Mouse (Mus musculus): ENCODE measurements around the gene Myl4. TPM values are rescaled to one million over a fixed set of nuclear protein-coding genes. Genes with fewer than 3 reads are reported as not detected.

The Myl4 gene
- total RNA-seq, 2 experiments from 2014 or later, result 1.2 to 5.2 TPM

DNA sequence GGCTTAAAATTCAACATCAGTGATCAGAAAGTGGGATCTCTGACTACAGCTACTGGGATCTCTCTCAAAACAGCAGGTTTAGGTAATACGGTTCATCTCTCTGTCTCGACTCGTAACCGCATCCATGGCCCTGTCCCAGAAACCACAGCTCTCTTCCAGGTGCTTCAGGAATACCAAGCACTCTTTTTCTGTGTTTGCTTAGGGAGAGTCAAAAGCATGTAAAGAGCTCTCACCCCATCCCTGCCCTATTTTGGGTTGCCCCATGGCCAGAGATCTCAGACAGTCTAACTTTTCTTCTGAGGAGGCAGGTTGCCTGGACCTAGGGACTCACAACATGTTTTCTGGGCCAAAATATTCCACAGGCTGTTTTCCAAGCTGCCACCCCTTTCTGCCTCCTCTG is 17.9 kb downstream of the Myl4 start:
- no peak for ATAC-seq (replicated peaks; ENCODE audit: poor library complexity, severe bottlenecking)

DNA sequence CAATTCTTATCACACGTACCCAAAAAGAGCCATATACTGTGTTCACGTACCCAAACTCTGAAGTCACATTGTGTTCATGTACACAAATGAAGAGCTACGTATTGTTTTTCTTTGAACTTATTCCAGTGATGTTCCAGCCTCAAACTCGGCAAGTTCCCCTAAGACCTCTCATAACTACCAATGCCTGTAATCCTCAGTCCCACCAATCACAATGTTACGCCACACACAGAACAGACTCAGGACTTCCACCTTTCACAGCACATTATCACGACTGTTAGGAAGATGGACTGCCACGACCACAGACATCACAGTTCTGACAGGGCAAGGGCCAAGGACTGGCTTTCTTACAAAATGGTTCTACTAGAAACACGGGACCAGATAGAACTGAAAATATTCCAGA is 20.1 kb downstream of the Myl4 start:
- peak; percentile 61 for ATAC-seq (replicated peaks; ENCODE audit: poor library complexity, severe bottlenecking)

DNA sequence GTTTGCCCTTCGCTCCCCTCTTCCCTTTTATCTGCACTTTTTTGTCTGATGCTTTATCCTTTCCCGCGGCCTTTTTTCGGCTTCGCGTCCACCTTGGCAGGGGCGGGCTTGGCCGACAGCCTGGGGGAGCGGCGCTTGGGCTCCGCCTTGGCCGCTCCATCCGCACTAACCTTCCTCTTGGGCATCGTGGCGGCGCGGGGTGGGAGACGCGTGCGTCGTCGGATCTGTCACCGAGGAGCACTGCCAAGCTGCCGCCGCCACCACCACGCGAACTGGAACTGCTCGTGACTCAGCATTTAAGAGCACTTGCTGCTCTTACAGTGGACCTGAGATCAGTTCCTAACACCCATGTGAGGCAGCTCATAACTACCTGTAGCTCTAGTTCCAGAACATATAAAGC is 20.9 kb downstream of the Myl4 start:
- peak; percentile 80 for ATAC-seq (replicated peaks; ENCODE audit: poor library complexity, severe bottlenecking)

DNA sequence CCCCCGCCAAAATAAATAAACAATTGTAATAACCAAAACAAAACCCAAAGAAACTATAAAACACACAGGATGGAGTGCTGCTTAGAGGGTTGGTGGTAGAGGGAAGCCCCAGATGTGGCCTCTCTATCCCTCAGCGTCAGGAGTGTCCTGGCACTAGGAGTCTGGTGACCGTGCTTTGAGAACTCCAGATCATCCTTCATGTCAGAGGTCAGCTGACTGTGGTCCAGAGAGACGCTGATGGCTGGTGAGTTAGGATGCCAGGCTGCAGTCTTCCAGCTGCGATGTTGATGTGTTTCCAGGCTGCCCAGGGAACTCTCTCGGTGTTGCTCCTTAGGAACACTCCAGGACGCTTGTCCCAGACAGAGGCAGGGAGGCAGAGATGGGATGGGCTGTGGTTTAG is 21.6 kb downstream of the Myl4 start:
- ATAC-seq (replicated peaks; ENCODE audit: poor library complexity, severe bottlenecking), result no peak

DNA sequence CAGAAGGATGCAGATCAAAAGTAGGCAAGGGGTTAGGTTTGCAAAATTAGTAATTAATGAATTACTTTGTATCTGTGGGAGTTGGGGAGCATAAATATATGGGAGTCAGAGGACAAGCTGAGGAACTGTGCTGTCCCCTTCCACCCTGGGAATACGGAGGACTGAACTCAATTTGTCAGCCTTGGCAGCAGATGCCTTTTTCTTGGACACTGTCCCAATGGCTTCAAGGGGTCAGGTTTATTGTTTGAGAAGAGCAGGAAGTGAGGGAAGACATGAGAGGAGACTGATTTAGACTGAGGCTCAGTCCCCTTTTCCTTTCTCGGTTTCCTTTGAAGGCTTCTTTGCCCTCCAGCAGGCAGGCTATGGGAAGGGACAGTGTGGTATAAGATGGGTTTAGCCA is 22.1 kb downstream of the Myl4 start:
- no peak for ATAC-seq (replicated peaks; ENCODE audit: poor library complexity, severe bottlenecking)

DNA sequence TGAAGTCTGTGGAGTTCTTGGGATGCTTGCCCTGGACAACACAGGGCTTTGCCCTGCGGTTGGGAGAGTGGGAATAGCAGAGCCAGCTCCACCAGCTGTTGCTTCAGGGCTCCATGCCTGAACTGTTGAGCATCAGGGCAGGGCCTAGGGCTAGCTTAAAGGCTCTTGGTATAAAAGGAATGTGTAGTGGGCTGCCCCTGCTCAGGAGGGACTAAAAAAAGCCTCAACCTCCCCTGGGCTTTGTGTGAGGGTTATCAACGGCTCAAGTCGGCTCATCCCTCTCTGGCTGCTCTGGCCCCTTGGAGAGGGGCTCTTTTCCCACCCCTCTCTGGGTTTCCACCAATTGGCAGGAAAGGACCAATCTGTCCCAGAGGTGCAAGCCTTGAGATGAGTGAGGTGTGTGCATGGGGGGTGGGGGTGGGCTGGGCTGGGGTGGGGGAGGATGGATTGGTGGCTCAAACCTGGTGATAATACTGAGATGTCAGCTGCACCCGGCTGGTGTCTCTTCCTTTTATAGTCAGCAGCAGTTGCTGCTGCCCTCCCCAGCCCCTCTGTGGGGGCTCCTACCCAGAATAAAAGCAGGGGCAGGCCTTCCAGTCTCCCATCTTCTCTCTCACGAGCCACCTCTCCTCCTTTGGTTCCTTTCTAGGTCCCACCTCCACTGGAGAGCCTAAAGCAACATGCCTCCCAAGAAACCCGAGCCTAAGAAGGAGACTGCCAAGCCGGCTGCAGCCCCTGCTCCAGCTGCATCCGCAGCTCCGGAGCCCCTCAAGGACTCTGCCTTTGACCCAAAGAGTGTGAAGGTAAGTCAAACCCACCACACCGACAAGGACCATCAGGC is 26.5 kb downstream of the Myl4 start:
- ATAC-seq (replicated peaks; ENCODE audit: poor library complexity, severe bottlenecking), result no peak

DNA sequence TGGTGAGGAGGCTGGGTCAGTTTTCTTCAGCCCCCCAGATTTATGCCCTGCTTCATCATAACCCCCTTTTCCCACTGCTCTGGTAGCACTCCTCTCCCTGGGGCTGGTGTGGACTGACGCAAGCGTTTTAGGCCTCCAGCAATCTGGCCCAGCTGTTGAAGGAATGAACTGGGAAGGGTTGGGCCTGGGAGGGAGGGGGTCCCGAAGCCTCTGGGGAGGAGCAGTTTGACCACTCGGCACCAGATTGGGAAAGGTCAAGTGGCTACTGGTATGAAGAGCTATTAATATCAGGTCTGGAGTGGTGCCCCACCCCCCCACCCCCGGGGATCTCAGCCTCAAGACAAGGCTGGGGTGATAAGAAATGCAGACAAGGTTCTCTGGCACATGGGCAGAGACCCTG is 27.6 kb downstream of the Myl4 start:
- no peak for ATAC-seq (replicated peaks; ENCODE audit: poor library complexity, severe bottlenecking)

DNA sequence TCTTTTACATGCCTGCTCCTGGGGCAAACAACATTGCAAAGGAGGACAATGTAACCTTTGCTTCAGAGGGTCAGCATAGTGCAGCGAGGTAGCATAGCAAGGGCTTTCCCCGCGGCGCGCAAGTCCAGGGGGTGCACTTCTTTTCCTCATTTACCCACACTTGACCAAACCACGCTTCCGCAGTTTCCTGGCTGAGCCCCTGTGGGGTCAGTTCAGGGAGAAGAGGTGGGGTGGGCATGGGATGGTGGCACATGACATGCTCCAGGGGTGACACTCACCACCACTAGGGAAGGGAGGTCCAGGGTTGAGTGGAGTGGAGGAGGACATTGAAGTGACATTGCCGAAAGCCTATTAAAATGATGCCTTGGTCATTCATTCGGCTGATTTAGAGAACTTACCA is 28.6 kb downstream of the Myl4 start:
- ATAC-seq (replicated peaks; ENCODE audit: poor library complexity, severe bottlenecking), result peak; percentile 42

DNA sequence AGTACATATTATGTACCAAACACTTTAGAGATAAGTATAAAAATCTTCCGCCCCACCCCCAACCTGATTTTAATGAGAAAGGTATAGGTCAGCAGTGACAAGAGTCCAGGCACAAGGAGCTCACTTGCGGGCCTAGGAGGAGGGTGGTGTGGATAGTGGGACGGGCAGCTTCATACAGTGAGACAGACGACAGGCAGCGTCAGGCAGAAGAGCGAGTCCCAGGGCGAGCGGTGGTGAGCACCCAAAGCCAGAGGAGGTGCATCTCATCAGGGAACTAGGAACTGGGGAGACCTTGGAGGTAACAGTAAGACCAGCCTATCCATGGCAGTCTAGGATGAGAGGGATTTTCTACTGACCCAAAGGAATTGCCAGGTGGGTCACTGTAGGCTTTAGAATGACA is 29.1 kb downstream of the Myl4 start:
- ATAC-seq (replicated peaks; ENCODE audit: poor library complexity, severe bottlenecking), result no peak

DNA sequence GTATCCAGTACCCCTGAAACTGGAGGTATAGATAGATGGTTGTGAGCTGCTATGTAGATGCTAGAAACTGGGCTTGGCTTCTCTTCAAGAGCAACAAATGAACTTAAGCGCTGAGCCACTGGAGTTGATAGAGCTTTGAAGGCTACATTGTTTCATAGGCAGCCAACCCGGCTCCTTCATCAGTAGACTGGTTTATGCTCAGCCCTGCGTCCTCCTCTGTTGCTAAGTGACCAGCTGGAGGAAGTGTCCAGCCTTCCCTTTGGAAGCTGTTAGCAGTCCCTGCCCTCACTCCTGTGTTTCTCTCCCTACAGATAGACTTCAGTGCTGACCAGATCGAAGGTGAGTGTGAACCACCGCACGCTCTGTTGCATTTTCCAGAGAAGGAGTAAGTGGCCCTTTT is 29.6 kb downstream of the Myl4 start:
- ATAC-seq (replicated peaks; ENCODE audit: poor library complexity, severe bottlenecking), result no peak

DNA sequence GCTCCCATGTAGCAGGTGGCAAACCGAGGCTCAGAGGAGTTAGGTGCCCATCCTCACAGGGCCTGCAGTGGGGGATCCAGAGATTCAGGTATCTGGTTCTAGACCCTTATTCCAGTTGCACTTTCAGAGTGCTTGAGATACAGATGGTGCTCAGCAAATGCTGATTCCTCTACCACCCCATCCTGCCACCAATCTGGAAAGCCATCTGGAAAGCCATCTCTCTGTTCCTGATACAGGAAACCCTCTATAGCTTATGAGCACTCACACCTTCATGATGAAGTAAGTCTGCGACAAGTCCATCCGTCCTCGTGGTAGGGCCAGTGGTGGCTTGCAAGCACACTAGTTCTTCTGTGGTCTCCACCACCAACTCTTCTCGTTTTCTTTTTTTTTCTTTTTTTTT is 30.1 kb downstream of the Myl4 start:
- ATAC-seq (replicated peaks; ENCODE audit: poor library complexity, severe bottlenecking), result no peak

DNA sequence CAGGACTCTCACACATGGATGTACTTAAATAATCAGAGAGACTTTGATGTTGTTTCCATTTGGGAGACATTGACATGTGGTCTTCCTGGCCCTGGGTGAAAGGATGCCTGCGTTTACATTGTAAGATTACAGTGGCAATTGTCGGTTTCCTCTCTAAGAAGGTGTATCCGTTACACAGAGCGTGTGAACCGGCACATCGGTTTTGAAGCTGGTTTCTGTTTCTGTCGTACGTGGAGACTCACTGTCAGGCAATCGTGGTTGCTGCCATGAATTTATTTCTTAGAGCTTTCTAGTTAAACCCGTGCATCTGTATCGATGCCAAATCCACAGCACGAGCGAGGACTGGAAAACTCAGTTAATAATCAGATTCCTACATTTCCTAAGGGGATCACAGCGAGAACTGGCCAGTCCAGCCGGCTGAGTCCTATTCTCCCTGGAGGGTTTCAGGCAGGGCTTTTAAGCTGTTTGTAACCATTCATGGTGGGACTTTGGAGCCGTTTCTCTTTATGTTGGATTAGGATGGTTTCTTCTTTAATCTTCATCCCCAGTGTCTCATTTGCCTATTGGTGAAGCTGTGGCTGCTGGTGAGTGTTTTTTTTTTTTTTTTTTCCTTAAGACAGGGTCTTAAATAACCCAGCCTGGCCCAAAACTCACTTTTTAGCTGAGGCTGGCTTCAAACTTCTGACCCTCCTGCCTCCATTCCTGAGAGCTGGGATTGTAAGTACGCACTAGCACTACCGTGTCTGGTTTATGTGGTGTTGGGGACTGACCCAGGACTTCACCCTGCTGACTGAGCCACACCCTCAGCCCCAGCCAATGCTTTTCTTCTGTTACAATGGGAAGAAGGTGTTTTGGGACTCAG is 31.2 kb downstream of the Myl4 start:
- peak; percentile 43 for ATAC-seq (replicated peaks; ENCODE audit: poor library complexity, severe bottlenecking)

DNA sequence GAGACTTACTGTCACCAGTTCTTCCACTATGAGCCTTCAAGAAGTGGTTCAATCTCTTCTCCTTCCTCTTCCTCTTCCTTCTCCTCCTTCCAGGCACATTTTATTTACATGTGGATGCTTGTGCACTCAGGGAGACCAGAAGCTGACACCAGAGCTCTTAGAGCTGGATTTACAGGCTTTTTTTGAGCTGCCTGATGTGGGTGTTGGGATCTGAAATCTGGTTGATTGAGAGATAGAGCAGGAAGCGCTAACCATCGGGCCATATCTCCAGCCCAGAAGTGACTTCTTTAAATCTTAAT is 31.8 kb downstream of the Myl4 start:
- no peak for ATAC-seq (replicated peaks; ENCODE audit: poor library complexity, severe bottlenecking)

DNA sequence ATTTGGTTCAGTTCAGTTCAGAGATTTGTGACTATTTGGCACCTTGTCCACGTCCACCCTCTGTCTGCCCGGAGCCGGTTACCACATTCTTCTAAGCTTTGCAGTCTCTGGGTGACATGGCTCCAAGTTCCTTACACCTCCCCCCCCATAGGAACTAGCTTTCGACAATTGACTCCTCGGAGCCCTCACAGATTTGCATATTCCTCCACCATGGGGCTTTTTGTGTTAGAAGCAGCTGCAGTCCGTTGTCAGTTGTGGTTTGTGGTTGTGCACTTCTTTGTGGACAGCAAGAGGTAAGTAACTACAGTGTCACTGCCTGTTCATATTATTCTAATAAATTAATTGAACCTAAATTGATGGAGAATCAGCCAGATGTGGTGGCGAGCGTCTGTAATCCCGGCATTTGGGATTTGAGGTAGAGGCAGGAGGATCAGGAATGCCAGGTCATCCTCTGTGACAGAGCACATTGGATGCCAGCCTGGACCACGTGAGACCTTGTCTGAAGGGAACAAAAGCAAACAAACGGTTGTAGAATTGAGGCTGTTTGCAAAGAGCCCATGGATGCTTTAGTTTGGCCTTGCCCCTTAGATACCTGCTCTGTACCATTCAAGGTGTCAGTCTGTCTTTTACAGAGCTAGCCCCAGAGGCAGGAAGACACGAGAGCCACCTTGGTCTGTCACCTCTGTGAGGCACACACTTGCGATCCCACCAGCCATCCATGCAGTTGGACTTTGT is 32.3 kb downstream of the Myl4 start:
- peak; percentile 66 for ATAC-seq (replicated peaks; ENCODE audit: poor library complexity, severe bottlenecking)

DNA sequence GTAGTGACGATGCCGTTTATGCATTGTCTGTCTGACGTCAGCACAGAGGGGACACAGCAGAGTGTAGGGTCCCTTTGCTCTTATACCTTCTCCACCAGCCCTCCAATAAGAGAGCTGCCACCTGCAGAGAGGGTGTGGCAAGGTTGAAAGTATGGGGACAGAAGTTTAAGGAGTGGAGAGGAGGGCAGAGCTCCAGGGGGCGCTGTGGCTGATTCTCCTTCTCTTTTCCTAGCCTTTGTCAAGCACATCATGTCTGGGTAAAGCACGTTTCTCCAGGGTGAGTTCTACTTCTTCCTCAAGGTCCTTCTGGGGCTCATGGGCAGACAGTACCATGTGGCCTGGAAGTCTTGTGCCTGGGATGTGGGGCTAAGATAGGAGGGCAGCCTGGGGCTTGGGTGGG is 35.0 kb downstream of the Myl4 start:
- no peak for ATAC-seq (replicated peaks; ENCODE audit: poor library complexity, severe bottlenecking)

DNA sequence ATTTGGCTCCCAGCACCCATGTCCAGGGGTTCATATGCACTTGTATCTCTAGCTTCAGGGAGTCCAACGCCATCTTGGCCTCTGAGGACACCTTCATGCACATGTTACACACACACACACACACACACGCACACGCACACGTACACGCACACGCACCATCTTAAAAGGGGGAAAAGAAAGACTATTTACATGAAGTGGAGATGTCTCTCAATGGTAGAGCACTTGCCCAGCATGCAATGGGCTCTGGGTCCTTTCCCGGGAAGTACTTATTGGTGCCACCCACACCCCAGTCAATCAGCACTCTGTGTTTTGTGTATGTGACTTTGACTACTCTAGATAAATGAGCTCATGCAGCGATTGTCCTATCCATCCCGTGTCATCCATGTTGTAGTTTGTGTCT is 37.4 kb downstream of the Myl4 start:
- no peak for ATAC-seq (replicated peaks; ENCODE audit: poor library complexity, severe bottlenecking)

DNA sequence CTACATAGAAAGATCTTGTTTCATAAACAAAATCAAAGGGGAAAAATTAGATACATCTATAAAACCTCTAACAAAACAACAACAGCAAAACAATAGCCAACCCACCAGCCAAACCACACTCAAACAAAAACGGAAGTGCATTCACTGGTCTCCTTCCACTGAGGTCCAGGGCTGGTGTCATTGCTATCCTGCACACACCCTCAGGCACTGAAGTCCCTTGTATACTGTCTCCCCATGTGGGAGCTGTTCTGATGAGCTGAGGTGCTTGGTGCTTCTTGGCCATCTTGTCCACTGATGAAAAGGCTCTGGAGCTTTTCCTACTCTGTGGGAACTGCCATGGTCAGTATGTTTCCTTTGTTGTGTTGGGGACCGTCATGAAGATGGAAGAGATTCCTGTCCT is 38.0 kb downstream of the Myl4 start:
- no peak for ATAC-seq (replicated peaks; ENCODE audit: poor library complexity, severe bottlenecking)

DNA sequence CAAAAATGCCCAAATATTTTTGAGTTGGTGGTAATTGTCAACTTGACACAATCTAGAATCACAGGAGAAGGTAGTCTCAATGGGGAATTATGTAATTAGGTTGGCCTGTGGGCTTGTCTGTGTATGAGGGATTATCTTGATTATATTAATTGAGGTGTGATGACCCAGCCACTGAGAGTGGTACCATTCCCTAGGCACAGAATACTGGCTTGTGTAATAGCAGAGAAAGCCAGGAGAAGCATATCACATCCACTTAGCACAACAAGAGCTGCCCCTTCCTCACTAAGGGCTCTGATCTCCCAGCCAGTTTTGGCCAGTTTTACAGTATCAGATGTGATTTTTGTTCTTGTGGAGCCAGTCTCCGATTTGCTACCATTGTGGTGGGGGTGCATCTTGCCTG is 39.1 kb downstream of the Myl4 start:
- ATAC-seq (replicated peaks; ENCODE audit: poor library complexity, severe bottlenecking), result no peak

DNA sequence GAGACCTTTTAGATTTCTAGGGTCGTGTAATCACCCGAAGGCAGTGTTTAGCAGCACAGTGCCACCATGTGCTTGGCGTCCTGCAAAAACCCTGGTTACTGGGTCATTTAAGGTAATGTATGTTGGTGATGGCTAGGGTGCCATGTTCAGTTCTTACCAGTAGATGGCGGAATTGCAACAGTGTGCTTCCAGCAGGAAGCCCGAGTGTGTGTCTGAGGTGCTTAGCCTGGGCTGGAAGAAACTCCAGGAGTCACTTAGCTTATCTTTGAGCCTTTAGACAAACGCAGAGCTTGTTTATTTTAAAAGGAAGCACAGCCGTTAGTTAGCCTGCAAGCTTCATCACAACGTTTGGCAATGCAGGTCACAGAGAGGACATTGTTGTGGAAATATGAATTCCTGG is 39.7 kb downstream of the Myl4 start:
- peak; percentile 96 for ATAC-seq (replicated peaks; ENCODE audit: poor library complexity, severe bottlenecking)

DNA sequence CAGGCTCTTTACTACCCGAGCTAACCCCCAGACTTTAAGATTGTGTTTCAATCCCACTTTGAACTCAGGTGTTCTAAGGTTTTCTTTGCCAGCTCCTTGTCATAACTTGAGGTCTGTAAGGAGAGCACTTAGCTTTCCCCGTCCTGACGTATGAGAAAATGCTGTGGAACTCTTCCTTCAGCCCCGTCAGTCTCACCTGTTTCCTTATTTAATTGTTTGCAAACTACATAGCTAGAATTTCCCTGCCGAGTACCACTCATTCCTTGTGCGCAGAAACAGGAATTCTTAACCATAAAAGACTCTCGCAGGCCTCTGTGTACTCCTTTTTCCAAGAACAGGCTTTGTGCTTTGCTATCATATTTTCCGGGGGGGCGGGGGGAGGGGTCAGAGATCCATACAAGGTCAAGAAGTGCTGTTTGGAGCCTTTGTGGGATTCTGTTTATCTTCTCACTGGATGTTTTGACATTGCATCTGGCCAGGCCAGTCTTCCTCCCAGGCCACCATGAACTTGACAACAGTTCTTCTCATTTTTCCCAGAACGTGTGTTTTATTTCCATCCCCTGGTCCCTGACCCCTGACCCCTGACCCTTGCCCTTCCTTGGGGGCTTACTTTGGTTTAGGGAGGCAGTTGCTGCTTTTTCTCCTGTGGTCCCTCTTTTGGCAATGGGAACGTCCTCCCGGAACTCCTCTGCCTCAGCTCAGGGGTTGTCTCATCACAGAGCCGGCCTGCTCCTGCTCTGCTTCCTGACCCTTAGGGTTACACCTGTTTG is 41.8 kb downstream of the Myl4 start:
- no peak for ATAC-seq (replicated peaks; ENCODE audit: poor library complexity, severe bottlenecking)
